Comparison of ENCODE assay signal across 25 mouse cellular contexts in genomic region chr4:127080806-127081205, GRCm38 (mm10). TPM values are rescaled to one million over a fixed set of nuclear protein-coding genes. Genes with fewer than 3 reads are reported as not detected.
DNase-seq lines count a peak whose midpoint lies in the region; ATAC-seq and TF ChIP-seq lines count a peak whose summit lies in the region.
"Had no signal": no experiment of that assay in that cellular context is flagged by ENCODE, and none has a peak within 500 bp of the region (broad histone marks: within the 10 kb centered on the region; RNA-seq: fewer than 3 reads in every experiment).

No protein-coding gene starts in this region.

- no peak overlapping the region for H3K27ac ChIP-seq in midbrain, embryonic 11.5 days (ENCODE audit: low read depth, low read length)
- no peak overlapping the region for H3K27ac ChIP-seq in midbrain, postnatal 0 days (ENCODE audit: low read depth, low read length)
- H3K27ac ChIP-seq in ES-E14 (ENCODE audit: insufficient read depth, low read depth, low read length, poor library complexity, severe bottlenecking) = no peak overlapping the region
- no peak overlapping the region for H3K27ac ChIP-seq in layer of hippocampus, adult 2 months
- H3K27ac ChIP-seq: embryonic facial prominence, embryonic 10.5 days; embryonic facial prominence, embryonic 12.5 days; forebrain, embryonic 13.5 days; forebrain, embryonic 15.5 days had no signal

- H3K27me3 ChIP-seq in midbrain, embryonic 11.5 days (ENCODE audit: control insufficient read depth, insufficient read depth, low read length) = no peaks in the 10 kb centered on the region
- no peaks in the 10 kb centered on the region for H3K27me3 ChIP-seq in midbrain, postnatal 0 days (ENCODE audit: insufficient read depth, low read length)
- H3K27me3 ChIP-seq: embryonic facial prominence, embryonic 12.5 days; forebrain, embryonic 13.5 days; forebrain, embryonic 15.5 days had no signal

- intact Hi-C loops in heart, postnatal 10 days (cut with DNase I) = no loop called here

- H3K4me2 ChIP-seq in midbrain, embryonic 11.5 days = no peak overlapping the region
- no peak overlapping the region for H3K4me2 ChIP-seq in midbrain, postnatal 0 days (ENCODE audit: low read depth, low read length, poor library complexity, severe bottlenecking)
- H3K4me2 ChIP-seq: embryonic facial prominence, embryonic 12.5 days; forebrain, embryonic 13.5 days; forebrain, embryonic 15.5 days had no signal

- TF ChIP-seq CTCF in midbrain, postnatal 0 days (IDR thresholded peaks at IDR 0.05) = no peak
- TF ChIP-seq CTCF in layer of hippocampus, adult 2 months (conservative IDR thresholded peaks at IDR 0.05) = no peak

- no peak for ATAC-seq in midbrain, embryonic 11.5 days (ENCODE audit: low FRiP score)
- no peak for ATAC-seq in midbrain, postnatal 0 days (ENCODE audit: low FRiP score)
- ATAC-seq: CD4-positive, CD25-positive, alpha-beta regulatory T cell, adult 4 months; forebrain, embryonic 13.5 days; forebrain, embryonic 15.5 days; forebrain, postnatal 0 days had no signal

- H3K9me3 ChIP-seq in midbrain, embryonic 11.5 days (ENCODE audit: control insufficient read depth, low read length) = no peaks in the 10 kb centered on the region
- no peaks in the 10 kb centered on the region for H3K9me3 ChIP-seq in midbrain, postnatal 0 days (ENCODE audit: low read length)
- H3K9me3 ChIP-seq in ES-E14 (ENCODE audit: control insufficient read depth, insufficient read depth, low read depth, low read length) = no peaks in the 10 kb centered on the region
- H3K9me3 ChIP-seq: embryonic facial prominence, embryonic 10.5 days; embryonic facial prominence, embryonic 12.5 days; forebrain, embryonic 13.5 days; forebrain, embryonic 15.5 days had no signal

- H3K4me1 ChIP-seq in midbrain, embryonic 11.5 days (ENCODE audit: control insufficient read depth, insufficient read depth, low read length) = peaks cover 5% of the 10 kb centered on the region
- H3K4me1 ChIP-seq in midbrain, postnatal 0 days (ENCODE audit: insufficient read depth, low read length) = peaks cover 5% of the 10 kb centered on the region; the same call in 1 of the 2 replicates
- H3K4me1 ChIP-seq in ES-E14 (ENCODE audit: control insufficient read depth in 2 of 2, insufficient read depth in 2 of 2, low read length in 2 of 2, poor library complexity in 1 of 2) = peaks cover 2 to 3% of the 10 kb centered on the region in 2 experiments; a peak in 2 of 4 replicates

- 50% methylated on average over 1 of the region's 1 CpGs for WGBS in midbrain, embryonic 11.5 days
- WGBS in midbrain, postnatal 0 days = 50% methylated on average over 1 of the region's 1 CpGs

- in situ Hi-C loops in ES-E14 (cut with MboI; ENCODE audit: low sequenced_read_pairs in 2 of 2, unreplicated experiment in 2 of 2) = no loop called here

- H3K4me3 ChIP-seq in midbrain, embryonic 11.5 days (ENCODE audit: low read depth, low read length) = no peak overlapping the region
- H3K4me3 ChIP-seq in midbrain, postnatal 0 days (ENCODE audit: low read depth, low read length) = no peak overlapping the region
- no peak overlapping the region for H3K4me3 ChIP-seq in ES-E14 (ENCODE audit: insufficient read depth in 1 of 2, low read depth in 1 of 2, low read length in 2 of 2, poor library complexity in 1 of 2, severe bottlenecking in 1 of 2)
- no peak overlapping the region for H3K4me3 ChIP-seq in layer of hippocampus, adult 2 months
- H3K4me3 ChIP-seq: embryonic facial prominence, embryonic 10.5 days; embryonic facial prominence, embryonic 12.5 days; forebrain, embryonic 13.5 days; forebrain, embryonic 15.5 days had no signal

- no peaks in the 10 kb centered on the region for H3K36me3 ChIP-seq in midbrain, embryonic 11.5 days (ENCODE audit: control insufficient read depth, insufficient read depth, low read length)
- no peaks in the 10 kb centered on the region for H3K36me3 ChIP-seq in midbrain, postnatal 0 days (ENCODE audit: insufficient read depth, low read length)
- no peaks in the 10 kb centered on the region for H3K36me3 ChIP-seq in ES-E14 (ENCODE audit: control insufficient read depth, insufficient read depth, low read length, poor library complexity, severe bottlenecking)
- H3K36me3 ChIP-seq: embryonic facial prominence, embryonic 12.5 days; forebrain, embryonic 15.5 days had no signal

- DNase-seq in heart, adult 11 months = peak; percentile 73
- no peak for DNase-seq in heart, postnatal 10 days
- peak; percentile 31 for DNase-seq in midbrain, embryonic 11.5 days (ENCODE audit: low spot score, missing footprints)
- no peak for DNase-seq in midbrain, postnatal 0 days (ENCODE audit: low spot score)
- DNase-seq in ES-E14 (ENCODE audit: low read depth, low spot score) (peak; percentile 24), ZHBTc4 (ENCODE audit: low read depth, low spot score) (peak; percentile 50)
- DNase-seq in lung, postnatal 4 days = no peak
- no peak for DNase-seq in layer of hippocampus, adult 2 months (ENCODE audit: low spot score in 2 of 2)
- DNase-seq: adrenal gland, adult 2 months; adrenal gland, postnatal 10 days; adrenal gland, postnatal 25 days; B cell, adult 2 months; cerebellum, adult 11 months; cerebellum, adult 18-20 months; cerebellum, adult 8-10 months; cerebellum, adult 9-11 months; cerebellum, postnatal 14 days; cerebellum, postnatal 36 days; forebrain, postnatal 0 days had no signal

- H3K9ac ChIP-seq in midbrain, embryonic 11.5 days (ENCODE audit: low read length) = no peak overlapping the region
- H3K9ac ChIP-seq in midbrain, postnatal 0 days (replicated peaks; ENCODE audit: low read length, poor library complexity, severe bottlenecking) = no peak overlapping the region
- no peak overlapping the region for H3K9ac ChIP-seq in ES-E14 (ENCODE audit: insufficient read depth, low read depth, low read length, poor library complexity, severe bottlenecking)
- H3K9ac ChIP-seq: embryonic facial prominence, embryonic 12.5 days; forebrain, embryonic 13.5 days; forebrain, embryonic 15.5 days; forebrain, postnatal 0 days had no signal

TF ChIP-seq in ES-E14, 5 proteins besides CTCF, POLR2A, EP300 and RAD21:
- TF ChIP-seq CHD2 (IDR thresholded peaks at IDR 0.05; ENCODE audit: low read depth, low read length) = no peak
- no peak for TF ChIP-seq ZNF384 (IDR thresholded peaks at IDR 0.05; ENCODE audit: low read depth, low read length)
- no peak for TF ChIP-seq ZC3H11A (IDR thresholded peaks at IDR 0.05; ENCODE audit: borderline replicate concordance, low read depth, low read length)
- no peak for TF ChIP-seq MAFK (IDR thresholded peaks at IDR 0.05; ENCODE audit: insufficient read depth, low read depth, low read length)
- TF ChIP-seq HCFC1 (IDR thresholded peaks at IDR 0.05; ENCODE audit: borderline replicate concordance, insufficient read depth, low read length) = no peak

RNA-seq across cellular contexts. Expression of gene Zmym6, which starts 3.6 kb away (rescaled TPM):
- total RNA-seq in heart, postnatal 10 days (2021) = 1 to 10 TPM; 8.6 to 9.0 TPM
- polyA plus RNA-seq in midbrain, embryonic 11.5 days (2014; fragmentation: Nextera tagmentation; extraction: Ambion mirVana) = 26.7 and 30.8 TPM in 2 replicates
- total RNA-seq in midbrain, postnatal 0 days (2014; rRNA removed) = 41.1 and 44.3 TPM in 2 replicates
- 24.6 and 28.2 TPM in 2 replicates for polyA plus RNA-seq in midbrain, postnatal 0 days (2015; fragmentation: Nextera tagmentation; extraction: Ambion mirVana)
- 18.1 and 18.2 TPM in 2 replicates for total RNA-seq in ES-E14 (2012; rRNA removed)
- total RNA-seq in layer of hippocampus, adult 2 months (2021) = 10 to 100 TPM; 34.9 to 41.7 TPM
- total RNA-seq: MEL had no signal

RNA-seq across cellular contexts. Expression of gene Zmym1, which starts 19.9 kb away (rescaled TPM):
- total RNA-seq in heart, postnatal 10 days (2021) = 1 to 10 TPM; 4.6 to 7.1 TPM
- 33.0 and 34.9 TPM in 2 replicates for polyA plus RNA-seq in midbrain, embryonic 11.5 days (2014; fragmentation: Nextera tagmentation; extraction: Ambion mirVana)
- total RNA-seq in midbrain, postnatal 0 days (2014; rRNA removed) = 16.8 and 18.3 TPM in 2 replicates
- 16.6 and 16.9 TPM in 2 replicates for polyA plus RNA-seq in midbrain, postnatal 0 days (2015; fragmentation: Nextera tagmentation; extraction: Ambion mirVana)
- total RNA-seq in ES-E14 (2012; rRNA removed) = 42.9 and 56.8 TPM in 2 replicates
- 10 to 100 TPM; 12.9 to 14.3 TPM for total RNA-seq in layer of hippocampus, adult 2 months (2021)

RNA-seq across cellular contexts. Expression of gene Tmem35b, which starts 42.7 kb away (rescaled TPM):
- total RNA-seq in heart, postnatal 10 days (2021) = 1 to 10 TPM; 2.0 to 2.5 TPM
- polyA plus RNA-seq in midbrain, embryonic 11.5 days (2014; fragmentation: Nextera tagmentation; extraction: Ambion mirVana) = 14.3 and 16.0 TPM in 2 replicates
- total RNA-seq in midbrain, postnatal 0 days (2014; rRNA removed) = 2.4 and 5.4 TPM in 2 replicates
- 12.8 and 14.0 TPM in 2 replicates for polyA plus RNA-seq in midbrain, postnatal 0 days (2015; fragmentation: Nextera tagmentation; extraction: Ambion mirVana)
- 3.7 and 4.8 TPM in 2 replicates for total RNA-seq in ES-E14 (2012; rRNA removed)
- 1 to 10 TPM; 5.5 to 5.8 TPM for total RNA-seq in layer of hippocampus, adult 2 months (2021)

RNA-seq across cellular contexts. Expression of gene Sfpq, which starts 59.7 kb away (rescaled TPM):
- 100 to 1,000 TPM; 162 to 166 TPM for total RNA-seq in heart, postnatal 10 days (2021)
- polyA plus RNA-seq in midbrain, embryonic 11.5 days (2014; fragmentation: Nextera tagmentation; extraction: Ambion mirVana) = 160 and 165 TPM in 2 replicates
- 157 and 229 TPM in 2 replicates for total RNA-seq in midbrain, postnatal 0 days (2014; rRNA removed)
- 47.5 and 63.2 TPM in 2 replicates for polyA plus RNA-seq in midbrain, postnatal 0 days (2015; fragmentation: Nextera tagmentation; extraction: Ambion mirVana)
- total RNA-seq in ES-E14 (2012; rRNA removed) = 337 and 384 TPM in 2 replicates
- 100 to 1,000 TPM; 279 to 306 TPM for total RNA-seq in layer of hippocampus, adult 2 months (2021)

Comparison
In these comparisons a context has a peak if more than half of its experiments do, and no peak if none do; other contexts are left out.
1. DNase-seq: peak in heart, adult 11 months (single experiment), midbrain, embryonic 11.5 days (single experiment), ES-E14 (single experiment) and ZHBTc4 (single experiment); none in heart, postnatal 10 days (0 of 2), midbrain, postnatal 0 days (single experiment), lung, postnatal 4 days (0 of 2) and layer of hippocampus, adult 2 months (0 of 2).